Mouse (Mus musculus) heart, adult 2 months (tissue): Measurements from ENCODE around the gene Dnajc22. TPM values are rescaled to one million over a fixed set of nuclear protein-coding genes. Genes with fewer than 3 reads are reported as not detected.

Source experiments
- DNase-seq, 2 experiments: peaks; one replicate each; pipeline ENCODE4 v3.0.0; 2021
- H3K27ac ChIP-seq: fragments of 200-600 bp; 2 replicates; pipeline ENCODE4 v1.8.1; 2022
- H3K27me3 ChIP-seq: fragments of 200-500 bp; 2 replicates; pipeline ENCODE4 v1.6.1; 2012; ENCODE audit warnings: mild to moderate bottlenecking, low read length, inconsistent platforms, mixed read lengths; ENCODE audit not compliant: control insufficient read depth, insufficient read depth
- H3K36me3 ChIP-seq: fragments of 200-500 bp; 2 replicates; pipeline ENCODE4 v1.6.1; 2012; ENCODE audit warnings: low read length, inconsistent platforms; ENCODE audit not compliant: control insufficient read depth, insufficient read depth
- H3K4me1 ChIP-seq: fragments of 200-500 bp; 2 replicates; pipeline ENCODE4 v1.6.1; 2011; ENCODE audit warnings: low read length; ENCODE audit not compliant: control insufficient read depth, insufficient read depth
- H3K4me3 ChIP-seq: fragments of 200-600 bp; 2 replicates; pipeline ENCODE4 v1.8.1; 2022
- H3K79me2 ChIP-seq: fragments of 200-500 bp; replicated peaks from 2 replicates; pipeline ENCODE4 v1.6.1; 2012; ENCODE audit warnings: mild to moderate bottlenecking, inconsistent platforms, low read length, moderate library complexity, mixed read lengths; ENCODE audit not compliant: control insufficient read depth, insufficient read depth
- H3K9ac ChIP-seq: fragments of 200-500 bp; 2 replicates; pipeline ENCODE4 v1.6.1; 2012; ENCODE audit warnings: low read depth, mild to moderate bottlenecking, control low read depth, inconsistent platforms, low read length, mixed read lengths
- CTCF ChIP-seq: fragments of 200-600 bp; IDR thresholded peaks from 2 replicates; pipeline ENCODE4 v1.8.1; 2022; ENCODE audit warnings: antibody characterized with exemption, mild to moderate bottlenecking, moderate library complexity
- EP300 ChIP-seq: fragments of 200-500 bp; IDR thresholded peaks from 2 replicates; pipeline ENCODE4 v1.6.1; 2011; ENCODE audit warnings: low read depth, low read length, control low read depth; ENCODE audit not compliant: insufficient read depth
- POLR2A ChIP-seq: fragments of 200-500 bp; IDR thresholded peaks from 2 replicates; pipeline ENCODE4 v1.6.1; 2011; ENCODE audit warnings: mild to moderate bottlenecking, low read depth, low read length, control low read depth; ENCODE audit not compliant: insufficient read depth
- WGBS: fragments of 180-500 bp; shearing (Covaris S2); methylation state at CpG from one replicate; pipeline ENCODE4 v1.1.7; 2018; 5-methylcytosine and 5-hydroxymethylcytosine counted together
- intact Hi-C: fragments of 180-260 bp; cut with DNase I; formaldehyde crosslinking; loops from one replicate; pipeline ENCODE4 v1.15.1; 2025
- polyA plus RNA-seq: library from polyadenylated mRNA; depleted of rRNA; stranded (reverse); fragments of >200 nt; gene quantifications from 2 replicates; pipeline ENCODE4 v1.2.3, GENCODE M21; 2012
- total RNA-seq, 2 experiments: library from RNA; stranded (reverse); gene quantifications; 2 replicates each; pipeline ENCODE4 v1.2.3; 2021

Gene Dnajc22
- total and polyA plus RNA-seq, 3 experiments: 0.18 to 0.57 (median 0.44) TPM

DNA sequence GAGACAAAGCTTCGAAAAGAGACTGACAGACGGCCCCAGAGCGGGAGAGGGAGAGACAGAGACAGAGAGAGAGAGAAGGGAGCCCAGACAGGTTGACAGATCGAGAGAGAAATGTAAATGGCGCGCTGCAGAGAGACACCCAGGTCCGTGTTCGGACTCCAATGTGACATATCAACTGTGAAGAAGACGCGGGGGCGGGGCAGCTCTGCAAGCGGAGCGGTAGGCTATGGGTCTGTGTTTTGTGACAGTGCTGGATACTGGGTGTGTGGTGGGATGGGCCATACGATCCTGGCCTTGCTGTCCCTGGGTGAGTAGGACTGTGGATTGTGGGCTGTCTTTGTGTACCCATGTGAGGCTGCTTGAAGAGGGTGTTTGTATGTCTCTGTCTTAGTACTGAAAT is 3.9 kb upstream of the Dnajc22 start:
- Histone ChIP-seq H3K79me2 (no peaks in the 10 kb centered on the region), H3K27me3 (peaks cover 10% of the 10 kb centered on the region), H3K9ac (no peak overlapping the region), H3K4me3 (no peak overlapping the region), H3K4me1 (no peaks in the 10 kb centered on the region; the same call in 1 of the 2 replicates), H3K27ac (no peak overlapping the region), H3K36me3 (no peaks in the 10 kb centered on the region)
- TF ChIP-seq EP300: no peak
- no peak for TF ChIP-seq POLR2A
- TF ChIP-seq CTCF: no peak
- WGBS: 34% methylated on average over 14 of the region's 14 CpGs
- intact Hi-C loops: loop anchor here (2.0 kb wide), 1 partner anchor 40 kb away; no protein-coding TSS in a partner anchor
- DNase-seq: no peak

DNA sequence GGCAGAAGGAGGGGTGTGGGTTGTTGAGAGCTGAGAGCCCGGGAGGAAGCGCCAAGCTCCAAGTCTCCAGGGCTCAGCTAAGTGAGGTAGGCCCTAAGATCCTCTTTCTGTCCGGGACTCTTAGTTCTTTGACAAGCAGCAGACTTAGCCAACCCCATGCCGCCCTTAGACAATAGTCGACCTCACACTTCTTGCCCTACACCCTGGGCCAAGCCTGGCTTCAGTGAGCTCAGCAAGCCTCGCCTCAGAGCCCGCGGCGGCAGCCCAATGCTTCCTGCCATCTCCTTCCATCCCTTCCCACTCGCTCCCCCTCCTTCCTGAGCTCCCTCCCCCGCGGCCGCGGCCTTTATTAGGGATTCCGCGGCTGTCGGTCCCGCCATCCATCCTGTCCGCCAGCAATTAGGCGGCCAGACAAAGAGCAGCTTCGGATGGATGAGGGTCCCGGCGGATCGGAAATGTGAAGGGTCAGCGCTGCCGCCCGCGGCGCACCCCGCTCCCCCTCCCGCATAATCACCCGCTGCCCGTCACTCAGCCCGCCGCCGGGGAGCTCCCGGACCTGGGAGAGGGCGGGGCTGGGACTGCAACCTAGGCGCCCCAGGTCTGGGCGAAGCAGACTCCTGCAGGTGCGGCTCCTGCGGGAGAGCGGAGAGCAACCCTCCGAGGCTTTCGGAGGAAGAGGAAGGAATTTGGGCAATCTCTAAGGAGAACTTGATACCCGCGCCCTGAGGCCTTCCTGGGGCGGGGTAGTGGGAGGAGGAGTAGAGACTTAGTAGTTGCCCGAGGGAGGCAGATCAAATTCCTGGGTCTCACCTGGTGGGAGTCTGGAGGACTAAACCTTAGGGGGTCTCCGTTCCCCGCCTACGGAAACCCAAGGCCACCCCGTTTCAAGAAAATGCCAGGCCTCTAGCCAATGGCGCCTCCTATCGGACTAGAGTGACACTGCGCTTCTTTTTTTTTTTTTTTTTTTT is 605 bp downstream of the Dnajc22 start:
- Histone ChIP-seq H3K27me3 (peaks cover 18% of the 10 kb centered on the region), H3K9ac (peak overlapping the region; percentile 60), H3K4me3 (peak overlapping the region; percentile 49), H3K27ac (no peak overlapping the region), H3K36me3 (no peaks in the 10 kb centered on the region), H3K79me2 (no peaks in the 10 kb centered on the region), H3K4me1 (peaks cover 3% of the 10 kb centered on the region)
- DNase-seq: peak; percentile 60 to 61
- TF ChIP-seq CTCF (peak; percentile 57), POLR2A (no peak), EP300 (no peak)
- intact Hi-C loops: no loop called here
- WGBS: 6% methylated on average over 55 of the region's 56 CpGs

DNA sequence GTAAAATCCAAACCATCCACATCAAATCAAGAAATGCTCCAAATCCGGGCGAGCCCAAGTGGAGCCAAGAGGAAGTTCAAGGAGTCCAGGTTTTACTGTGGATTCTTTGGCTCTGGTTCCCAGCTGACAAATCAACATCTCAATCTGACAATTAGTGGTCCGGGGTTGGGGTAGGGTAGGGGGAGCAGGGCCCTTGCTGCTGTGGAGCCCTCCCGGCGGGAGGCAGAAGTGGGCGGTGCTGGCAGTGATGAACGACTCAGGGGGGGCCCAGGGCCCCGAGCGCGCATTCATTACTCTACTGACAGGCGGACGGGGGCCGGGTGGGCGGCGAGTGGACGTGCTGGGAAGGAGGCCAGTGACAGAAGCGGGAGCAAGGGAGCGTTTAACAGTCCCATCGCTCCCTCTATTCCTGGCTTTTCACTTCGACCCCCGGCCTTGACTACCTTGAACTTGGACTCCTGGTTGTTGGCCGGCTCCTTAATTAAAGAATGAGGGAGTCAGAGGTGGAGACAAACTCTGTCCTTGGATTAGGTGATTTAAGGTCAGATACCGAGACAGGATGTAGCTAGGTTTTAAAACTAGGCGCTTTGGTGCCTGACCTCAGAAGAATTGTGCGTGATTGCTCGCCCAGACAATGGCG is 1.8 kb downstream of the Dnajc22 start:
- peaks cover 3% of the 10 kb centered on the region for H3K4me1 ChIP-seq
- no peaks in the 10 kb centered on the region for H3K79me2 ChIP-seq
- TF ChIP-seq EP300 (no peak), POLR2A (no peak)
- no peak overlapping the region for H3K9ac ChIP-seq
- whole genome bisulfite sequencing: 13% methylated on average over 27 of the region's 27 CpGs
- intact Hi-C loops: no loop called here
- no peak overlapping the region for H3K4me3 ChIP-seq
- DNase-seq: no peak
- peaks cover 18% of the 10 kb centered on the region for H3K27me3 ChIP-seq
- no peak overlapping the region for H3K27ac ChIP-seq
- no peaks in the 10 kb centered on the region for H3K36me3 ChIP-seq

DNA sequence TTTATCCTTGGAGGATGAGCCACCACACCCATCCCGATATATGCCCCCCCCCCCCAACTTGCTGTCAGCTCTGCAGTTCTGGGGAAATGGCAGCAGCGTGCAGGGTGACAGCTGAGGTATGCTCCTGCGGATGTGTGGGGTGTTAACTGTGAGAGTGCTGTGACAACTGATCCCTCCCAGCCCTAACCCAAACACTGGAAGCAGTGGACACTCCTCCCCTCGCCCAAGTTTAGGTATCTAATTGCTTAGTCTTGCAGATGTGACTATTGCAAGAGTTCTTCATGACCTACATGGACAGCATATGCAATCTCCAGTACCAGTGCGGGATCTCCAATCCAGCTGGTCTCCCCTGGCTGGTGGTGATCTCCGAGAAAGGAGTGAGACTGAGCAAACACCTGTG is 2.4 kb downstream of the Dnajc22 start:
- intact Hi-C loops: no loop called here
- H3K79me2 ChIP-seq: no peaks in the 10 kb centered on the region
- WGBS: 47% methylated on average over 6 of the region's 6 CpGs
- no peak for DNase-seq
- TF ChIP-seq POLR2A: no peak
- TF ChIP-seq EP300: no peak
- TF ChIP-seq CTCF: no peak
- peaks cover 3% of the 10 kb centered on the region for H3K4me1 ChIP-seq
- no peak overlapping the region for H3K27ac ChIP-seq
- no peak overlapping the region for H3K4me3 ChIP-seq
- peaks cover 18% of the 10 kb centered on the region for H3K27me3 ChIP-seq
- no peak overlapping the region for H3K9ac ChIP-seq
- no peaks in the 10 kb centered on the region for H3K36me3 ChIP-seq

DNA sequence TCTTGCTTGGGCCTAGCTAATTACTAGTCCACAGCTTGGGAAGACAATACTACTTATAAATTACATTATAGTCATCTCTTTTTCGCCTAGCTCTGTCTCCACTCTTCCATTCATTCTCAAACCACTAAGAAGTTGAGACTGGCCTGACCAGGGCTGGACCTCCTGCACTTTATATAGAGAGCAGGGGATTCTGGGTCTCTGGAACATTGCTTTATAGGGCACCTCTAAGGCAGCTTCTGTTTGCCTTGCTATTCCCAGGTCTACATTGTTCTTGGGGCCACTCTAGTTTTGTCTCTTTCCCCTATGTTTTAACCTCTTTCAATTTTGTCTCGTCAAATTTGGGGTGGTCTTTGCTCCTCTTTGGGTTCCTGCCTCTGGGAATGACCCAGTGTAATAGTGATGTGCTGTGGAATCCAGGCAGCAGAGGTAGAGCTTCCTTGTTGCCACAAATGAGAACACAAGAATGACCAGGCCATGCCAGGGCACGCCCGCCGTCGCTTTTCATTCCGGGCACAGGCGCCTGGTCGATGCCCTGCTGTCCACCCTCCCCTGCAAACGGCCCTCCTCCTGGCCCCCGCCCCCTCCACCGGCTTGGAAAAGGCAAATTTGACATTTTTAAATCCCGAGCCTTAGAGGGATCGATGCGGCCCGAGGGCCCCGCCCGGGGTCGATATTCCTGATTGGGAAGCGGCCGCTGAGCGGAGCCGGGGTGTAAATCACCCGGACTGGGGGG is 3.3 kb downstream of the Dnajc22 start:
- no peak for DNase-seq
- 24% methylated on average over 24 of the region's 24 CpGs for WGBS
- Histone ChIP-seq H3K79me2 (no peaks in the 10 kb centered on the region), H3K4me1 (peaks cover 3% of the 10 kb centered on the region), H3K36me3 (no peaks in the 10 kb centered on the region), H3K9ac (no peak overlapping the region), H3K4me3 (no peak overlapping the region; the same call in 1 of the 2 replicates), H3K27ac (no peak overlapping the region), H3K27me3 (peaks cover 18% of the 10 kb centered on the region)
- TF ChIP-seq POLR2A (no peak), EP300 (no peak), CTCF (no peak)
- intact Hi-C loops: no loop called here
